Mouse (Mus musculus): ENCODE results near the gene Efl1. TPM values are rescaled to one million over a fixed set of nuclear protein-coding genes. Genes with fewer than 3 reads are reported as not detected.
A peak's percentile ranks its signal among the peaks of the same experiment; 100 is the strongest.

Gene Efl1
- polyA plus RNA-seq, 2 experiments, result 10.2 to 27.6 TPM

DNA sequence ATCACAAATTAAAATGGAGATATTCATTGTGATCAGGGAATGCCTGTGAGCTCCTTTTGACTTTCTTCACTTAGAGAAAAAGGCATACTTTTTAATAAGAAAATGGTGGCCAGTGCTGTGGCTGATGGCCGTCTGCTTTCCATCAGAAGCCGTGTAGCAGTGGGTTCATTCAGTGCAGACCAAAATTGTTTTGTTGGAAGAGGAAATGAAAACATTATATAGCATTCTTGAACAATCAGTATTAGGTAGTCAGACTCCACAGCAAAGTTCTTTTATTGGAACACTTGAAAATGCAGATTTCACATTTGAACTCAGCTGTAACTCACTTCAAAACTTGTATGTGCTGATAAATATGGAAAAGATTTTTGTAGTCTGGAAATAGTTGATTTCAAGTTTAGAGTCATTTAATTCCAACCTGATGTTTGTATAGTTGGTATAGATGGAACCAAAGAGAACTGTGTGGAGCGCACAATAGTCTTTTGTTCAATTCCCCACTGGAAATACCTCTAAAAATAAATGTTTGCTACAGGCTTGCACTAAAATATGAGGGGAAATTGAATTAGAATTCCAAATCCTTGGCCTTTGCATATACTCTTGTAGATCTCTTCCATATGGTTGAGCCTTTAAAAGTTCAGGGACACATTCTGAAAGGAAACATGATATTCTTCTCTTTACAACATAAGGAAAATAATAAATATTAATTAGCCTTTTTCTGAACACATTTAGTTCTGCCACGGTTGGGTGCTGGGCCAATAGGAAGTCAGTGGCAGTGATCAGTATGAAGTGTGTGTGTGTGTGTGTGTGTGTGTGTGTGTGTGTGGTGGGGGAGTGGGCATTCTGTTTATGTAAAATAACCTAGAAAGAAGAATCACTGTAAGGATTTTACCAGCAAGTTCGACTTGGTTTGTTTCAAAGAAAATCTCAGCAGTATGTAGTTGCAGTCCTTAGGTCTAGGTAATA is 54.2 kb downstream of the Efl1 start:
- peaks cover 3% of the 10 kb centered on the region for H3K4me1 ChIP-seq (ENCODE audit: control insufficient read depth, insufficient read depth, low read length)
- 25% methylated on average over 5 of the region's 5 CpGs for WGBS
- no peak overlapping the region for H3K4me2 ChIP-seq (replicated peaks; ENCODE audit: low read depth, low read length, severe bottlenecking)
- H3K9me3 ChIP-seq (ENCODE audit: control insufficient read depth, low read length), result no peaks in the 10 kb centered on the region
- peaks cover 9% of the 10 kb centered on the region for H3K36me3 ChIP-seq (ENCODE audit: control insufficient read depth, insufficient read depth, low read length)
- peak overlapping the region; percentile 55 for H3K27ac ChIP-seq (replicated peaks; ENCODE audit: low read depth, low read length)
- no peak overlapping the region for H3K4me3 ChIP-seq (replicated peaks; ENCODE audit: low read length)
- peak; percentile 87 for ATAC-seq (ENCODE audit: low FRiP score, low read depth)
- H3K9ac ChIP-seq (ENCODE audit: low read depth, low read length, severe bottlenecking), result no peak overlapping the region
- peak; percentile 75 for DNase-seq (ENCODE audit: low spot score)
- no peaks in the 10 kb centered on the region for H3K27me3 ChIP-seq (ENCODE audit: control insufficient read depth, insufficient read depth, low read length)
- no peak for TF ChIP-seq POLR2A (IDR thresholded peaks at IDR 0.05; ENCODE audit: borderline replicate concordance, extremely low read depth, insufficient read depth, insufficient read length)

DNA sequence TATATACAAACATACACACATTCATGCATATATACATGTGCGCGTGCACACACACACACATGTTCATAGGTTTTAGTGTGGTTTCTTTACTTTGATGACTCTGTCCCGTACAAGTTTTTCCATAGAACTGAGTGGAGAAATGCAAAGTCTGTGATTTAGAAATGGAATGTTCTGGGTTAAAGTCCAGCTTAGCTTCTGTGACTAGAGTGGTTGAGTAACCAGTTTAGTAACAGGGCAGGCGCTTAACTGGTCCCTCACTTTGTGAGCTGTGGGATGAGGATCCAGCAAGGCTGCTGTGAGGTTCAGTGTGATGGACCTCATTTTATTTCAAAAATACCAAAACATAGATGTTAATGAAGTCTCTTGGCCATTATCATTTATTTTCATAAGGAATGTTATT is 60.8 kb downstream of the Efl1 start:
- H3K36me3 ChIP-seq (ENCODE audit: control insufficient read depth, insufficient read depth, low read length), result peaks cover 6% of the 10 kb centered on the region; the same call in 1 of the 2 replicates
- WGBS, result 94% methylated on average over 4 of the region's 4 CpGs
- no peak overlapping the region for H3K4me2 ChIP-seq (replicated peaks; ENCODE audit: low read depth, low read length, severe bottlenecking)
- ATAC-seq (ENCODE audit: low FRiP score, low read depth) (no peak), DNase-seq (ENCODE audit: low spot score) (no peak)
- H3K27me3 ChIP-seq (ENCODE audit: control insufficient read depth, insufficient read depth, low read length), result no peaks in the 10 kb centered on the region
- peaks cover 16% of the 10 kb centered on the region for H3K4me1 ChIP-seq (ENCODE audit: control insufficient read depth, insufficient read depth, low read length)
- H3K9me3 ChIP-seq (ENCODE audit: control insufficient read depth, low read length), result no peaks in the 10 kb centered on the region
- H3K9ac ChIP-seq (ENCODE audit: low read depth, low read length, severe bottlenecking), result no peak overlapping the region
- no peak overlapping the region for H3K27ac ChIP-seq (replicated peaks; ENCODE audit: low read depth, low read length)
- no peak for TF ChIP-seq POLR2A (IDR thresholded peaks at IDR 0.05; ENCODE audit: borderline replicate concordance, extremely low read depth, insufficient read depth, insufficient read length)
- no peak overlapping the region for H3K4me3 ChIP-seq (replicated peaks; ENCODE audit: low read length)

DNA sequence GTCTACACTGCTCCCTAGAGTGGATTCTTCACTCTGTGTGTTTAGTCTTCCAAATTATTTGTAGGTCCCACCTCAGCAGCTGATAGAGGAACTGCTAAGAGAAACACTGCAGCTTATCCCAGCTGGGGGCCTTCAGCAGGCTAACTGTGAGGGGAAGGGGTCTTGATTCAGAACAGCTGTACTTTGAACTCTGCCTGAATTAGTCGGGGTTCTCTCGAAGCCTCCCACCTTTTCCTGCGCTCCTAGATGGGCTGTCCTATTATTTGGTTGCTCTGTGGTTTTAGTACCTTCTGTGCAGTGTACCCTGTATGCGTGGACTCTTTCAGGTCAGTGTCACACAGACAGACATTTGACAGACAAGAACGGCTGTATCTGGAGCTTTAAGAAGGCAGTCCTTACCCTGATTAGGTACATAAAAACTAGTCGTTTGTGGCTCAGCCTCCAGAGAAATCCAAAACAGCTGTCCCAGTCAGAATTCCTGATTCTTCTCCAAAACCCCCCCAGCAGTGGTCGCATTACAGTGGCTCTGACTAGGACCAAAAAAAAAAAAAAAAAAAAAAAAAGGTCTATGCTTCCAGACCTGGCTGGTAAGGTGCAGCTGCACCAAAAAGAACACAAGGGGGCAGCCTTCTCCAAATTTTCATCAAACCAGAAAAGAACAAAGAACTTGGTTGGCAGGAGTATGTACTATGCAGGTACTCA is 66.9 kb downstream of the Efl1 start:
- Histone ChIP-seq H3K4me3 (replicated peaks; ENCODE audit: low read length) (no peak overlapping the region), H3K4me2 (replicated peaks; ENCODE audit: low read depth, low read length, severe bottlenecking) (peak overlapping the region; percentile 17; the same call in 1 of the 2 replicates), H3K4me1 (ENCODE audit: control insufficient read depth, insufficient read depth, low read length) (peaks cover 52% of the 10 kb centered on the region), H3K27me3 (ENCODE audit: control insufficient read depth, insufficient read depth, low read length) (no peaks in the 10 kb centered on the region), H3K9ac (ENCODE audit: low read depth, low read length, severe bottlenecking) (no peak overlapping the region), H3K9me3 (ENCODE audit: control insufficient read depth, low read length) (no peaks in the 10 kb centered on the region), H3K36me3 (ENCODE audit: control insufficient read depth, insufficient read depth, low read length) (no peaks in the 10 kb centered on the region), H3K27ac (replicated peaks; ENCODE audit: low read depth, low read length) (peak overlapping the region; percentile 66)
- TF ChIP-seq POLR2A (IDR thresholded peaks at IDR 0.05; ENCODE audit: borderline replicate concordance, extremely low read depth, insufficient read depth, insufficient read length), result no peak
- peak; percentile 74 for ATAC-seq (ENCODE audit: low FRiP score, low read depth)
- peak; percentile 82 for DNase-seq (ENCODE audit: low spot score)
- 12% methylated on average over 7 of the region's 7 CpGs for WGBS

DNA sequence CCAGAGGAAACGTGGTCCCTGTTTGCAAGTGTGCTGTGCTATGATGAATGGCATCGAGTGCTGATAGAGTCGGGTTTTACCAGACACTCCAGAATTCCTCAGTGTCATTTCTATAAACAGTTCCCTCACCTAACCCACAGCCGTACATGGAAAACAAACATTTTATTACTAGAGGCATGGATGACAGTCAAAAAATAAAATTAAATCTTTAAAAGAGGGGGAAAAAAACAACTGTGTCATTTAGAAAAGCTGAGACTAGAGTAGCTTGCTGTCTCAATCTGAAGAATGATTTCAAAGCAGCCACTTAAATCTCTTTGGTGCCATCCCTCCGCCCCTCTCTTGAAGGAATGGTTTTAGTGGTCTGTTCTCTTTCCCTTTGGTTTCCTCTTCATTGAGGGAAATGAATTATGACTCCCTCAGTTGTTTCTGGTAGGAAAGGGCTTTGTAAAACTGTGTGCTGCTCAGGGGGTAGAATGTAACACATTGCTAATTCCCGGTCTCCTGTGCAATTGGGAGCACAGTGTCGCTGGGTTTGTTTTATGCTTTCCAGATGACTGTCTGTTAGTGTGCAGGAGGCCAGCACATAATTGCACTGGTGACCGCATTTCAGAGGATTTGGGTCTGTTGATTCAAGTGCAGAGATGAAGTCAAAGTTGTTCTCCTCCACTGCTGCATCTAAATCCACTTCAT is 67.6 kb downstream of the Efl1 start:
- no peaks in the 10 kb centered on the region for H3K27me3 ChIP-seq (ENCODE audit: control insufficient read depth, insufficient read depth, low read length)
- TF ChIP-seq POLR2A (IDR thresholded peaks at IDR 0.05; ENCODE audit: borderline replicate concordance, extremely low read depth, insufficient read depth, insufficient read length), result no peak
- H3K27ac ChIP-seq (replicated peaks; ENCODE audit: low read depth, low read length), result peak overlapping the region; percentile 66
- H3K4me3 ChIP-seq (replicated peaks; ENCODE audit: low read length), result no peak overlapping the region
- H3K9me3 ChIP-seq (ENCODE audit: control insufficient read depth, low read length), result no peaks in the 10 kb centered on the region
- H3K4me2 ChIP-seq (replicated peaks; ENCODE audit: low read depth, low read length, severe bottlenecking), result peak overlapping the region; percentile 10
- peak; percentile 44; the same call in 1 of the 2 replicates for ATAC-seq (ENCODE audit: low FRiP score, low read depth)
- peaks cover 59% of the 10 kb centered on the region for H3K4me1 ChIP-seq (ENCODE audit: control insufficient read depth, insufficient read depth, low read length)
- H3K9ac ChIP-seq (ENCODE audit: low read depth, low read length, severe bottlenecking), result no peak overlapping the region
- 9% methylated on average over 8 of the region's 8 CpGs for WGBS
- peak; percentile 58 for DNase-seq (ENCODE audit: low spot score)
- H3K36me3 ChIP-seq (ENCODE audit: control insufficient read depth, insufficient read depth, low read length), result no peaks in the 10 kb centered on the region

DNA sequence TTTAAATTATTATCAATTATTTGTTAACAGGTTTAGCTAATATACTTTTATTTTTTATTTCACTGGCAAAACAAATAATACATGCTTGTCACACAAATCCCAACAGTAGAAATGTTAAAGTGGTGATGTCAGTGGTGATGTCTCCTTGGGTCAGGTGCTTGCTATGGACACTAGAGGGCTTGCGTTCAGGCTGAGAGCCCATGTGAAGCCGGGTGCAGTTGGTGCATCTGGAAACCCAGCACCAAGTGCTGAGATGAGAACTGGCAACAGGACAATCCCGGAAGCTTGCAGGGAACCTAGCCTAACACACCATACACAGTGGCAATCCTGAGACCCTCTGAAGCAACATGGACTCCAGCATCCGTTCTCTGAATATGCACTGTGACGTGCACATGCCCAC is 70.9 kb downstream of the Efl1 start:
- H3K36me3 ChIP-seq (ENCODE audit: control insufficient read depth, insufficient read depth, low read length), result no peaks in the 10 kb centered on the region
- no peak overlapping the region for H3K9ac ChIP-seq (ENCODE audit: low read depth, low read length, severe bottlenecking)
- H3K4me3 ChIP-seq (replicated peaks; ENCODE audit: low read length), result no peak overlapping the region
- ATAC-seq (ENCODE audit: low FRiP score, low read depth) (no peak), DNase-seq (ENCODE audit: low spot score) (no peak)
- no peak overlapping the region for H3K27ac ChIP-seq (replicated peaks; ENCODE audit: low read depth, low read length)
- TF ChIP-seq POLR2A (IDR thresholded peaks at IDR 0.05; ENCODE audit: borderline replicate concordance, extremely low read depth, insufficient read depth, insufficient read length), result no peak
- no peaks in the 10 kb centered on the region for H3K9me3 ChIP-seq (ENCODE audit: control insufficient read depth, low read length)
- 77% methylated on average over 5 of the region's 5 CpGs for WGBS
- H3K4me1 ChIP-seq (ENCODE audit: control insufficient read depth, insufficient read depth, low read length), result peaks cover 70% of the 10 kb centered on the region
- no peaks in the 10 kb centered on the region for H3K27me3 ChIP-seq (ENCODE audit: control insufficient read depth, insufficient read depth, low read length)
- H3K4me2 ChIP-seq (replicated peaks; ENCODE audit: low read depth, low read length, severe bottlenecking), result no peak overlapping the region

Data from limb, embryonic 14.5 days (tissue).